Mouse (Mus musculus) stomach, embryonic 15.5 days (tissue): ENCODE results near the gene R3hdm2. TPM values are rescaled to one million over a fixed set of nuclear protein-coding genes. Genes with fewer than 3 reads are reported as not detected.

Source experiments
- ATAC-seq: fragments of 200-750 bp; cut with Nextera tagmentation; 2 replicates; pipeline ENCODE4 v1.8.0; 2017; ENCODE audit warnings: low read depth, moderate number of reproducible peaks, moderate TSS enrichment; ENCODE audit not compliant: insufficient read depth, low FRiP score
- H3K27ac ChIP-seq: fragments of 300-500 bp; sonication (generic); 2 replicates; pipeline ENCODE4 v1.5.1; 2015; ENCODE audit warnings: mild to moderate bottlenecking, inconsistent platforms
- H3K27me3 ChIP-seq: fragments of 300-500 bp; sonication (generic); replicated peaks from 2 replicates; pipeline ENCODE4 v1.6.1; 2015; ENCODE audit warnings: inconsistent platforms
- H3K36me3 ChIP-seq: fragments of 300-500 bp; sonication (generic); 2 replicates; pipeline ENCODE4 v1.6.1; 2015; ENCODE audit warnings: inconsistent platforms
- H3K4me1 ChIP-seq: fragments of 300-500 bp; sonication (generic); 2 replicates; pipeline ENCODE4 v1.6.1; 2015; ENCODE audit warnings: inconsistent platforms
- H3K4me2 ChIP-seq: fragments of 300-500 bp; sonication (generic); 2 replicates; pipeline ENCODE4 v1.6.1; 2015; ENCODE audit warnings: mild to moderate bottlenecking, inconsistent platforms
- H3K4me3 ChIP-seq: fragments of 300-500 bp; sonication (generic); replicated peaks from 2 replicates; pipeline ENCODE4 v1.5.1; 2015; ENCODE audit warnings: inconsistent platforms
- H3K9ac ChIP-seq: fragments of 300-500 bp; sonication (generic); 2 replicates; pipeline ENCODE4 v1.6.1; 2015; ENCODE audit warnings: inconsistent platforms
- H3K9me3 ChIP-seq: fragments of 300-500 bp; sonication (generic); 2 replicates; pipeline ENCODE4 v1.6.1; 2016; ENCODE audit warnings: inconsistent platforms
- WGBS: fragments of 180-500 bp; shearing (Covaris S2); methylation state at CpG from one replicate; pipeline ENCODE4 v1.1.7; 2015; 5-methylcytosine and 5-hydroxymethylcytosine counted together
- polyA plus RNA-seq: library from polyadenylated mRNA; unstranded; fragments of >200 nt; fragmentation: Nextera tagmentation; extraction: Ambion mirVana; gene quantifications from 2 replicates; pipeline ENCODE4 v1.2.1, GENCODE M21; 2015

Gene R3hdm2
- polyA plus RNA-seq, 1 experiment from 2014 or later: 26.5 TPM

DNA sequence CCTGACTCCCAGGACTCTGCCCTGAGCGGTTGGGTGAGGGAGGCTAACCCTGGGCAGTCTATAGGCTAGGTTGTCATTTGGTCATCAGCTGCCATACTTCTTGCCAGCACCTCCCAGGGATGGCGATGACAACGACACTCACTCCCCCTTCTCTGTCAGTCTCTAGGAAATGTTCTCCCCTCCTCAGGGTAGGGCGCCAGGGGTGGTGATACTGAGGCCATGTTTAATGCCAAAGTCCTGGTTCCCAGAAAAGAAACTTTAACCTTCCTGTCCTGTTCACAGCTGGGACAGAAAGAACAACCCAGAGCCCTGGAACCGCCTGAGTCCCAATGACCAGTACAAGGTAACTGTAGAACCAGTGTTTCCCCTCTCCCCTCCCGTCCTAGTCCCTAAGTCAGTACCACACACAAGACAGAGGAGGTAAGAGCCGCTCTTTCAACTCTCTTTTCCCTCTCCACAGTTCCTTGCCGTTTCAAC, 135.9 kb downstream of the R3hdm2 start:
- H3K9ac ChIP-seq: no peak overlapping the region
- peaks cover 71% of the 10 kb centered on the region for H3K4me1 ChIP-seq
- H3K9me3 ChIP-seq: no peaks in the 10 kb centered on the region
- 29% methylated on average over 8 of the region's 8 CpGs for WGBS
- H3K4me3 ChIP-seq: peak overlapping the region; percentile 30; the same call in 1 of the 2 replicates
- H3K36me3 ChIP-seq: peaks cover 26% of the 10 kb centered on the region
- H3K27me3 ChIP-seq: peaks cover 32% of the 10 kb centered on the region
- H3K27ac ChIP-seq: peak overlapping the region; percentile 91
- no peak for ATAC-seq
- H3K4me2 ChIP-seq: peak overlapping the region; percentile 42

DNA sequence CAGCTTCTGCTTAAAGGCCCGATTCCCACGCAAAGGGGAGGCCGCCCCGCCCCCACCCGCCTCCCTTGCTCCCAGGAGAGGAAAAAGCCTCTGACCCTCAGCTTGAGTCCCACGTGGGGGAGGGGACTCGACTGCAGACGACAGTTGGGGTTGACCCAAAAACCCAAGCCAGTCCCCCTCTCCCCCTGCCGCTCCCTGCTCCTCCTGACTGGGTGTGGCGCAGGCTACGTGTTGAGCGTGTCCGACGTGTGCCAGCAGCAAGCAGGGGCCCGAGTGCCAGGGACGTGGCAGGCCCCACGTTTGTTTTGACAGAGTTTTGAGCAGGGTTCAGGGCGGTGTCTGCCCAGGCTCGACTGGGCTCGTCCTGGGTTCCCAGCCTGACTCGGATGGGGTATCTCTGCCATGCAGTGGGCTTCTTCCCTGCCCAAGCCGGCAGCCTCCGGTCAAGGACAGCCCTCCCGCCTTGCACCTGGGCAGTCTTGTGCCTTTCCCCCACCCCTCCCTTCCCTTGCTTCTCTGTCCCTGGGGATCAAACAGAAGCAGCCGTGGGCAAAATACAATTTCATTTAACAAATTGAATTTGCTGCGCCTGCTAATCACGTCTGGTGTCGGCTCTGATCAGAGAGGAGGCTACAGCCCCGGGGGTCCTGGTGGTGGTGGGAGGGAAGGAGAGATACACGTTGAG, 136.6 kb downstream of the R3hdm2 start:
- peak; percentile 74 for ATAC-seq
- Histone ChIP-seq H3K4me3 (peak overlapping the region; percentile 30; the same call in 1 of the 2 replicates), H3K27ac (peak overlapping the region; percentile 91), H3K4me2 (peak overlapping the region; percentile 42), H3K4me1 (peaks cover 74% of the 10 kb centered on the region), H3K27me3 (peaks cover 25% of the 10 kb centered on the region), H3K9me3 (no peaks in the 10 kb centered on the region), H3K9ac (0 out of 2 replicates have a peak overlapping the region, but pooled peaks have one; percentile 19), H3K36me3 (peaks cover 26% of the 10 kb centered on the region)
- 18% methylated on average over 30 of the region's 30 CpGs for WGBS

DNA sequence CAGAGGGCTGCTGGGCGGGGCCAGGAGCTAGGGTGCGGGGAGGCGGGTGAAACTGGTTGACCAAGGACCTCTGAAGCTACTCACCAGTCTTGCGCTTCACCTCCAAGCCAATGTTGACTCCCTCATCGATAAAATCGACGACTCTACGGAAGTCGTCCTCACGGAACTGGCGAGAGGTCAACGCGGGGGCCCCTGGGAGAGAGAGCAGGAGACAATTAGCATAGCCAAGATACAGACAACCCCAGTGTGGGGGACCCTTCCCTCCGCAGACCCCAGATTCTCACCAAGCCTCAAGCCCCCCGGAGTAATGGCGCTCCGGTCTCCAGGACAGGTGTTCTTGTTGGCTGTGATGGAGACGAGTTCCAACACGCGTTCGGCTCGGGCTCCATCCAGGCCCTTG, 137.8 kb downstream of the R3hdm2 start:
- Histone ChIP-seq H3K4me3 (no peak overlapping the region), H3K9me3 (no peaks in the 10 kb centered on the region), H3K9ac (no peak overlapping the region), H3K4me2 (no peak overlapping the region), H3K27ac (no peak overlapping the region; the same call in 1 of the 2 replicates), H3K36me3 (peaks cover 26% of the 10 kb centered on the region), H3K27me3 (peaks cover 15% of the 10 kb centered on the region; the same call in 1 of the 2 replicates), H3K4me1 (peaks cover 66% of the 10 kb centered on the region)
- 92% methylated on average over 22 of the region's 22 CpGs for WGBS
- ATAC-seq: no peak

DNA sequence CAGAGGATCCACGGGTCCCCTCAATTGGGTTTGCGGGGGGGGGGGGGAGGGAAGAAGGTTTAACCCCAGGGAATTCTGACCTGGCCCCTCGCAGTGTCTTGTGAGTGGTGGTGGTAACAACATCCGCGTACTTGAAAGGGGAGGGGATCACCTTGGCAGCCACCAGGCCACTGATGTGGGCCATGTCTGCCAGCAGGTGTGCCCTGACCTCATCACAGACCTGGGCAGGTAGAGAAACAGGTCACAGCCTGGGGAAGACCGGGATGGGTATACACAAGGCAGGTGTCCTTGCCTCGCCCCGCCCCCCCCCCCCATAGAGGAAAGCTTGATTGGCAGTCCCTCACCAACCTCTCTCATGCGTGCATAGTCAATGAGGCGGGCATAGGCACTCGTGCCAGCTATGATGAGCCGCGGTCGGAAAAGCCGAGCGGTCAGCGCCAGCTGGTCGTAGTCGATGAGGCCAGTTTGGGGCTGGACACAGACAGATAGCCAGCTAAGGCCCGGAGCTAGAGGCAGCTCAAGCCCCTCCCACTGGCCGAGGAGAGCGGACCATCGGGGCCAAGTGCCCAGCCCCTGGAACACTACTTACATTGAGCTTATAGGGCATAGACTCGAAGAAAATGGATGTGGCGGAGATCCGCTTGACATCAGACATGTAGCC, 139.0 kb downstream of the R3hdm2 start:
- no peak overlapping the region for H3K9ac ChIP-seq
- H3K27ac ChIP-seq: no peak overlapping the region
- no peak overlapping the region for H3K4me2 ChIP-seq
- ATAC-seq: no peak
- H3K27me3 ChIP-seq: peaks cover 9% of the 10 kb centered on the region
- H3K4me1 ChIP-seq: peaks cover 54% of the 10 kb centered on the region
- H3K4me3 ChIP-seq: no peak overlapping the region
- no peaks in the 10 kb centered on the region for H3K9me3 ChIP-seq
- peaks cover 26% of the 10 kb centered on the region for H3K36me3 ChIP-seq
- WGBS: 91% methylated on average over 26 of the region's 26 CpGs

DNA sequence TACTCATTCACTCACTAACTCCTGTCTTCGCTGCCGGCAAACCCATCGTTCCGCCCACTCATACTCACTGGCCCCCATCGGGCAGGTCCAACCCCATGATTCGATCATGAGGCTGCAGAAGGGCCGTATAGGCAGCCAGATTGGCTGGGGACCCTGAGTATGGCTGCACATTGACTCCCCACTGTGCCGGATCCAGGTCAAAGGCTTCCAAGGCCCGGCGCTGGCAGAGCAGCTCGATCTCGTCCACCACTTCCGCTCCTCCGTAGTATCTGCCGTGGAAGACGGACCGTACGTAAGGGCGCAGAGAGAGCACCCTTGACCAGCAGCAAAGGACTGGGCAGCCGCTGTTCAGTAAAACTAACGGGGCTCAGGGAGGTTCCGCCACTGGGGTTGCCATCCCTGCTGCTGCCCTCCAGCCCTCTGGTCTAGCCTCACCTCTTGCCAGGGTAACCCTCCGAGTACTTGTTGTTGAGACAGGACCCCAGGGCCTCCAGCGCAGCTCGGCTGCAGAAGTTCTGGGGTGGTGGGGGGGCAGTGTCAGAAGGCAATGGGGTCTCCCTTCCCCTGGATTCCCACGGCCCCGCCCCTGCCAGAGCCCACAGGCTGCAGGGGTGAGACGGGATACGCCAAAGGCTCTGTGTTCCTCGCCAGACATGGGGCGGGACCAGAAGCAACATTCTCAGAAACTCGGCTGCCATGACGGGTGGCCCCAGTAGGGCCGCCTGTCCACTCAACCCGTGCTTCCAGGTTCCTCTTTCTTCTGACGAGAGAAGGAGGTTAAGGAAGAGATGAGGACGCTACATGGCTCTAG, 140.0 kb downstream of the R3hdm2 start:
- Histone ChIP-seq H3K9ac (no peak overlapping the region), H3K4me1 (peaks cover 51% of the 10 kb centered on the region), H3K4me3 (peak overlapping the region; percentile 64; the same call in 1 of the 2 replicates), H3K9me3 (no peaks in the 10 kb centered on the region), H3K36me3 (peaks cover 26% of the 10 kb centered on the region), H3K27me3 (peaks cover 12% of the 10 kb centered on the region), H3K27ac (no peak overlapping the region), H3K4me2 (peak overlapping the region; percentile 88)
- ATAC-seq: no peak
- 94% methylated on average over 37 of the region's 37 CpGs for WGBS

DNA sequence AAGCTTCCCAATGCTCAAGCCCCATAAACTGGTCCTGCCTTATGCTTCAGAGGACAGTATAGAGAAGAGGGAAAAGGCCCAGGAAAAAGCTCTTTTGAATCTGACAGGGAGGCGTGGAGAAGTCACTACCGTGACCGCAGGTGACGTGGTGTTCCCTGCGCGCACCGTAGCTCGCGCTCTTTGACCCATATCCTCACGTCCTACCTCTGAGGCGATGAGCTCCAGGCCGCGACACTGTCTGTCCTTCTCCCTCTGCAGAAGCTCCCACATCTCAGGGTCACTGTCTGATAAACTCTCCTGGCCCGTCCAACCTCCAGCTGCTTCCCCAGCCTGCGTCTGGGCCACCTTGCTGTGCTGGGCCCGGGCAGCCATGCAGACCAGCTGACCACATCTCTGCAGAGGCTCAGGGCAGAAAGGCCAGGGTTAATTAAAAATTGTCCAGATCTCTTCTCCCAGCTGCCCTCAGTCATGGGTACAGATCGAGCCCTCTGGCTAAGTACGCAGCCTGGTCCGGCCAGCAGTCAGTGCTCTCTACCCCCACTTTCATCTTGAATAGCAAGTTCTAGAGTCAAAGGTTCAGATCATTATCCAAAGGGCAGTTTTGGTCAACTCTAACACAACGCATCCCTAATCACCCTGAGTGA, 140.7 kb downstream of the R3hdm2 start:
- Histone ChIP-seq H3K9ac (0 out of 2 replicates have a peak overlapping the region, but pooled peaks have one; percentile 49), H3K27me3 (peaks cover 20% of the 10 kb centered on the region), H3K4me2 (peak overlapping the region; percentile 88), H3K36me3 (peaks cover 26% of the 10 kb centered on the region), H3K4me1 (peaks cover 51% of the 10 kb centered on the region), H3K9me3 (no peaks in the 10 kb centered on the region), H3K4me3 (peak overlapping the region; percentile 64), H3K27ac (no peak overlapping the region)
- no peak for ATAC-seq
- 83% methylated on average over 20 of the region's 20 CpGs for WGBS

DNA sequence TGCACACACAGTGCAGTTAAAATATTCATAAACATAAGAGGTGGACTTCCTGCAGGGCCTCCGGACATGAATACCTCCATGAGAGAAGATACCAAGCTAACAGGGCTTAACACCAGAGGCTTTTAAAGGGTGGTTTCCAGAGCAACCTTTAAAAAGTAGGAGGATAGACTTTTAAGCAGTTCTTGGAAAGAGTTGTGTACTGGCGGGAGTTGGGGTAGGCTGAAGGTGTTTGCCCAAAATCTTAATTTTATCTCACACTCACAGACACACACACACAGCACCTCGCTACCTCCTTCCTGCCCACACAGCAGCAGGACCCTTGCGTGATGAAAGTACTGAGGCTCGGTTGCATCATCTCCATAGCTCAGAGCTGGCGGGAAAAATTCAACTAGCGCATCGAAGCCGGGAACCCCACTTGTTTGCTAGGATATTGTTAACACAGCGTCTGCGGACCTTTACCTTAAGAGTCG, 141.5 kb downstream of the R3hdm2 start:
- Histone ChIP-seq H3K27ac (0 out of 2 replicates have a peak overlapping the region, but pooled peaks have one; percentile 9), H3K27me3 (peaks cover 28% of the 10 kb centered on the region), H3K4me1 (peaks cover 51% of the 10 kb centered on the region)

DNA sequence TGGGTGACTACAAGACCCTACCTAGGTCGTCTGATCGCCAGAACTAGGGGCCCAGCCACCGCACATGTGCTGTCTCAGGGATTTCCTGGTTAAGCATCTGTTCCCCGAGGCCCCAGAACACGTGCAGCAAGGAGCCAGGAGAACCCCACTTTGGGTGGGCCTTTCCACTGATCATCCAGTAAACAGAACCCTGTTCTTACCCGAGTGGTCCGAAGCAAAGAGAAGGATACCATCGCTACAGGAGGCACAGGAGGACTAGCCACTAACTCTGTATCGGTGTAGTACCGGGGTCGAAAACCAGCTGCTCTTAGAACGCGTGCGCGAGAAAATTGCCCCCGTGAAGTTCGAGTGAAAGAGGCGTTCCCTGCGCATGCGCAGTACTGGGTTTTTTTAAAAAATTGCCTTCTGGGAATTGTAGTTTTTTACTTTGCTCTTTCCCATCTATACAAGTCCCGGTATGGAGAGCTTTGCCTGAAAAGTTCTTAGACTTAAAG, 142.0 kb downstream of the R3hdm2 start, which contains the start of gene Shmt2:
Shmt2 (minus strand) TSS at position 357 of the 494 bp plus-strand sequence.
- Histone ChIP-seq H3K9me3 (no peaks in the 10 kb centered on the region), H3K4me2 (peak within 1 kb of the TSS; percentile 88), H3K27ac (0 out of 2 replicates have a peak within 1 kb of the TSS, but pooled peaks have one; percentile 9), H3K9ac (peak within 1 kb of the TSS; percentile 49; the same call in 1 of the 2 replicates), H3K4me1 (peaks cover 51% of the 10 kb centered on the region), H3K36me3 (peaks cover 26% of the 10 kb centered on the region), H3K27me3 (peaks cover 33% of the 10 kb centered on the region), H3K4me3 (peak within 1 kb of the TSS; percentile 64)
- WGBS: under 1% methylated on average over 21 of the region's 21 CpGs
- ATAC-seq: peak; percentile 54; the same call in 1 of the 2 replicates

More for the DNA sequence above, 141.5 kb downstream of the R3hdm2 start:
- Histone ChIP-seq H3K9ac (peak overlapping the region; percentile 49; the same call in 1 of the 2 replicates), H3K4me2 (peak overlapping the region; percentile 88), H3K9me3 (no peaks in the 10 kb centered on the region), H3K36me3 (peaks cover 26% of the 10 kb centered on the region), H3K4me3 (peak overlapping the region; percentile 64)
- ATAC-seq: 0 out of 2 replicates have a peak, but pooled peaks have one; percentile 1
- 4% methylated on average over 12 of the region's 12 CpGs for WGBS

DNA sequence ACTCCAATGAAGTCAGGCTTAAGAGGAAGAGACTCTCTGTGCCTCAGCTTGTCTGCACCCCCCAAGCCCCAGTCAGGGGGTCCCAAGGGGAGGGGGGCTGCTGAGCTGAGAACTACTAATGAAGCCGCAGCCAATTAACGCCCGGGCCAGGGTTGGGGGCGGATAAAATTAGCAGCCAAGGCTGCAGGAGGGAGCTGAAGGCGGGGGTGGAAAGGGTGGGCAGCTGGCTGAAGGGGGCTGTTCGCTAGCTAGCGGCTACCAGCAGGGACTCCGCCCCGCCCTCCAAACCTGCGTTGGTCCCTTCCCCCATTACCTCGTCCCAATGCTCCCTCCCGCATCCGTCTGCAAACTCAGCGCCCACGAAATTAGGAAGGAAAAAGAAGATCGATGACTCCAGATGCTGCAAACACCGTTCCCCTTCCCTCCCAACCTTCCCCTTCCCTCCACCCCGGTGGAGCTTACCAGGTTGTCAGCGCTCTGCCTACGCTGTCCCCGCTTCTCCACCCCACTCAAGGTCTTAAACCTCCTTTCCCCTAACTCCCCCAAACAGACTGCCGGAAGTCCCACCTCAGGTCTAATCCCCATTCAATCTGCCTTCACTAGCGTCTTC, 144.6 kb downstream of the R3hdm2 start:
- ATAC-seq: no peak
- no peak overlapping the region for H3K4me3 ChIP-seq
- peaks cover 8% of the 10 kb centered on the region for H3K36me3 ChIP-seq
- no peak overlapping the region for H3K27ac ChIP-seq
- peaks cover 58% of the 10 kb centered on the region for H3K27me3 ChIP-seq
- H3K9me3 ChIP-seq: no peaks in the 10 kb centered on the region
- H3K9ac ChIP-seq: no peak overlapping the region
- H3K4me1 ChIP-seq: peaks cover 43% of the 10 kb centered on the region
- H3K4me2 ChIP-seq: no peak overlapping the region
- WGBS: 3% methylated on average over 23 of the region's 23 CpGs

DNA sequence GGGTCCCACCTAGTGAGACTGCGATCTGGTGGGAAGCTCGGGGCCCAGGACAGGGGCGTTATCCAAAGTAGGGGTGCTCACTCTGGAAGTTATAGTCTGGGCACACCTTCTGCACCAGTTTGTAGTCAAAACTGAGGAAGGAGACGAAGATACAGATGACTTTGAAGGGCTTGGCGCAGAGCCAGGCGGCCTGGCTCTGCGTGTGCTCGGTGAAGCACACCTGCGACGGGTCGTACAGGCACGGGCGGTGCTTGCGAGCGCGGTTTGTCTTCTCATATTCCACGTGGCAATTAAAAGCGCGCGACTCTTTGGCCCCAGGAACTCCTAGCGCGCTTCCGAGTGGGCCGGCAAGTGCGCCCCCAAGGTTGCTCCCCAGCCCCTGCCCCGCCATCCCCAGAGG, 145.9 kb downstream of the R3hdm2 start:
- no peak overlapping the region for H3K9ac ChIP-seq

More for the DNA sequence above, 145.9 kb downstream of the R3hdm2 start:
- 2% methylated on average over 26 of the region's 26 CpGs for WGBS
- no peak for ATAC-seq
- Histone ChIP-seq H3K36me3 (no peaks in the 10 kb centered on the region), H3K9me3 (no peaks in the 10 kb centered on the region), H3K27ac (no peak overlapping the region), H3K27me3 (peaks cover 71% of the 10 kb centered on the region), H3K4me1 (peaks cover 39% of the 10 kb centered on the region), H3K4me3 (peak overlapping the region; percentile 34), H3K4me2 (peak overlapping the region; percentile 62)
